8 mouse cellular contexts compared by ENCODE assay signal in genomic region chr7:35753319-35754032, GRCm38 (mm10). TPM values are rescaled to one million over a fixed set of nuclear protein-coding genes. Genes with fewer than 3 reads are reported as not detected.
DNase-seq lines count a peak whose midpoint lies in the region; ATAC-seq and TF ChIP-seq lines count a peak whose summit lies in the region.

No protein-coding gene starts in this region.

- no peak for TF ChIP-seq EP300 in ES-Bruce4 (IDR thresholded peaks at IDR 0.05; ENCODE audit: insufficient read depth, low read depth, low read length)

- no peak overlapping the region for H3K27ac ChIP-seq in ES-Bruce4 (ENCODE audit: insufficient read depth, low read length)
- H3K27ac ChIP-seq in embryonic facial prominence, embryonic 13.5 days, result no peak overlapping the region

- no peak for TF ChIP-seq CTCF in ES-Bruce4 (IDR thresholded peaks at IDR 0.05; ENCODE audit: low read depth, low read length)

- peak overlapping the region; percentile 95 for H3K4me2 ChIP-seq in embryonic facial prominence, embryonic 13.5 days
- H3K4me2 ChIP-seq in myocyte (ENCODE audit: low read depth), result peak overlapping the region; percentile 70

- peak overlapping the region; percentile 38 for H3ac ChIP-seq in myocyte (ENCODE audit: control insufficient read depth, insufficient read length)

- H3K27me3 ChIP-seq in ES-Bruce4 (ENCODE audit: control insufficient read depth, insufficient read depth, low read length, poor library complexity, severe bottlenecking) (no peaks in the 10 kb centered on the region), myocyte (ENCODE audit: control insufficient read depth, insufficient read depth, insufficient read length) (no peaks in the 10 kb centered on the region)
- peaks cover 3% of the 10 kb centered on the region; the same call in 1 of the 2 replicates for H3K27me3 ChIP-seq in embryonic facial prominence, embryonic 13.5 days

- peak overlapping the region; percentile 62 for H3K9ac ChIP-seq in ES-Bruce4 (ENCODE audit: low read depth, poor library complexity, severe bottlenecking)
- H3K9ac ChIP-seq in embryonic facial prominence, embryonic 13.5 days, result peak overlapping the region; percentile 82

- H3K4me3 ChIP-seq in ES-Bruce4 (ENCODE audit: low read depth, low read length) (peak overlapping the region; percentile 84), myocyte (peak overlapping the region; percentile 46)
- peak overlapping the region; percentile 90 for H3K4me3 ChIP-seq in embryonic facial prominence, embryonic 13.5 days

- DNase-seq in kidney, postnatal 10 days, result peak; percentile 19
- no peak for DNase-seq in kidney, adult 11 months
- DNase-seq in layer of hippocampus, adult 9-11 months, result peak; percentile 81
- DNase-seq in urinary bladder, postnatal 25 days (ENCODE audit: low spot score), result no peak
- DNase-seq in adrenal gland, adult 18-20 months (ENCODE audit: low spot score in 2 of 2), result no peak

- H3K9me3 ChIP-seq in ES-Bruce4 (replicated peaks; ENCODE audit: control insufficient read depth, insufficient read depth, low read length, poor library complexity, severe bottlenecking), result no peaks in the 10 kb centered on the region
- no peaks in the 10 kb centered on the region for H3K9me3 ChIP-seq in embryonic facial prominence, embryonic 13.5 days

- TF ChIP-seq POLR2A in ES-Bruce4 (IDR thresholded peaks at IDR 0.05; ENCODE audit: insufficient read depth, low read length), result no peak
- TF ChIP-seq POLR2A in myocyte (IDR thresholded peaks at IDR 0.05; ENCODE audit: insufficient read length, low read depth), result no peak

- H3K79me2 ChIP-seq in myocyte (ENCODE audit: control insufficient read depth, insufficient read depth), result no peaks in the 10 kb centered on the region

- H3K4me1 ChIP-seq in ES-Bruce4 (ENCODE audit: control insufficient read depth, insufficient read depth, low read length), result no peaks in the 10 kb centered on the region
- H3K4me1 ChIP-seq in embryonic facial prominence, embryonic 13.5 days, result peaks cover 14% of the 10 kb centered on the region

- H3K36me3 ChIP-seq in ES-Bruce4 (ENCODE audit: control insufficient read depth, insufficient read depth, low read length, poor library complexity, severe bottlenecking), result no peaks in the 10 kb centered on the region; the same call in 1 of the 2 replicates
- peaks cover 32% of the 10 kb centered on the region for H3K36me3 ChIP-seq in embryonic facial prominence, embryonic 13.5 days
- H3K36me3 ChIP-seq in myocyte (ENCODE audit: control insufficient read depth, insufficient read depth), result no peaks in the 10 kb centered on the region

- no peak for ATAC-seq in embryonic facial prominence, embryonic 13.5 days (ENCODE audit: insufficient number of reproducible peaks, insufficient read depth, low FRiP score, low TSS enrichment, low read depth)

- WGBS in embryonic facial prominence, embryonic 13.5 days, result 5% methylated on average over 15 of the region's 15 CpGs

TF ChIP-seq in myocyte, 11 proteins besides CTCF, POLR2A, EP300 and RAD21:
- TF ChIP-seq CEBPB (IDR thresholded peaks at IDR 0.05; ENCODE audit: insufficient read depth, poor library complexity, severe bottlenecking) (no peak), MAX (IDR thresholded peaks at IDR 0.05; ENCODE audit: low read depth) (no peak), TCF12 (IDR thresholded peaks at IDR 0.05; ENCODE audit: insufficient read depth, poor library complexity, severe bottlenecking) (no peak), TCF3 (IDR thresholded peaks at IDR 0.05; ENCODE audit: insufficient read length, low read depth) (no peak)

RNA-seq across cellular contexts. Expression of gene Dpy19l3, which starts 0.8 kb away (rescaled TPM):
- polyA plus RNA-seq in ES-Bruce4 (2011; ENCODE audit: insufficient read depth, insufficient read length, low read depth, missing spikeins), result 24.2 and 31.9 TPM in 2 replicates
- 36.8 and 37.2 TPM in 2 replicates for polyA plus RNA-seq in embryonic facial prominence, embryonic 13.5 days (2015; fragmentation: Nextera tagmentation; extraction: Ambion mirVana)
- polyA plus RNA-seq in myocyte (2012; fragmentation: generic; extraction: Trizol), result 7.8 TPM
- 10 to 100 TPM; 51.0 to 57.2 TPM for total RNA-seq in adrenal gland, adult 18-20 months (2021)

RNA-seq across cellular contexts. Expression of gene Zfp507, which starts 49.3 kb away (rescaled TPM):
- polyA plus RNA-seq in ES-Bruce4 (2011; ENCODE audit: insufficient read depth, insufficient read length, low read depth, missing spikeins) (30.4 and 31.3 TPM in 2 replicates), myocyte (2012; fragmentation: generic; extraction: Trizol) (7.0 TPM)
- polyA plus RNA-seq in embryonic facial prominence, embryonic 13.5 days (2015; fragmentation: Nextera tagmentation; extraction: Ambion mirVana), result 22.3 and 23.7 TPM in 2 replicates
- total RNA-seq in adrenal gland, adult 18-20 months (2021), result 10 to 100 TPM; 23.5 to 26.6 TPM

Comparison
In these comparisons a context has a peak if more than half of its experiments do, and no peak if none do; other contexts are left out.
1. DNase-seq: peak in kidney, postnatal 10 days (single experiment) and layer of hippocampus, adult 9-11 months (single experiment); none in kidney, adult 11 months (single experiment), urinary bladder, postnatal 25 days (single experiment) and adrenal gland, adult 18-20 months (0 of 2).
2. Peak in every context shown above with its lines, with median percentiles within 50 percentile points of each other: H3K4me3 ChIP-seq.